Mouse (Mus musculus) urinary bladder, postnatal 0 days (tissue): ENCODE results near the gene Cwf19l1. TPM values are rescaled to one million over a fixed set of nuclear protein-coding genes. Genes with fewer than 3 reads are reported as not detected.

ENCODE experiments used
- polyA plus RNA-seq: library from polyadenylated mRNA; unstranded; fragments of >200 nt; fragmentation: Nextera tagmentation; extraction: Ambion mirVana; gene quantifications from 2 replicates; pipeline ENCODE4 v1.2.1, GENCODE M21; 2015

Cwf19l1 gene
- 12.0 and 15.1 TPM in 2 replicates for polyA plus RNA-seq

GRCm38 (mm10) chr19:44135072-44135959 is at the start of gene Cwf19l1:
Cwf19l1 (minus strand) TSS chr19:44135876.

GRCm38 (mm10) chr19:44145702-44146567 is 10.3 kb upstream of the Cwf19l1 start, which contains the start of gene Bloc1s2:
Bloc1s2 (minus strand) TSS chr19:44146446.

GRCm38 (mm10) chr19:44106831-44107660 is 28.6 kb downstream of the Cwf19l1 start, which contains the start of gene Chuk:
Chuk (minus strand) TSS chr19:44107480.

GRCm38 (mm10) chr19:44069121-44069913 is 66.4 kb downstream of the Cwf19l1 start, which contains the start of gene Erlin1:
Erlin1 (minus strand) TSS chr19:44069785.

Other genes starting within 250 kb of the Cwf19l1 start
- 15.4 and 16.3 TPM in 2 replicates for gene Dnmbp, start 195.7 kb downstream of the Cwf19l1 start, polyA plus RNA-seq
- gene Cpn1, start 149.3 kb downstream of the Cwf19l1 start, polyA plus RNA-seq: 0.12 and 0.25 TPM in 2 replicates
- 0.79 and 0.97 TPM in 2 replicates for gene Cyp2c23, start 106.7 kb downstream of the Cwf19l1 start, polyA plus RNA-seq
- gene Erlin1, start 66.1 kb downstream of the Cwf19l1 start, polyA plus RNA-seq: 25.5 and 28.9 TPM in 2 replicates
- 19.4 and 23.0 TPM in 2 replicates for gene Chuk, start 28.4 kb downstream of the Cwf19l1 start, polyA plus RNA-seq
- gene Bloc1s2, start 10.6 kb upstream of the Cwf19l1 start, polyA plus RNA-seq: 49.9 and 51.6 TPM in 2 replicates
- not detected in 2 replicates for gene Pkd2l1, start 56.6 kb upstream of the Cwf19l1 start, polyA plus RNA-seq
- gene Scd3, start 67.4 kb upstream of the Cwf19l1 start, polyA plus RNA-seq: not detected in 2 replicates
- gene Scd2, start 157.8 kb upstream of the Cwf19l1 start, polyA plus RNA-seq: 57.6 and 114 TPM in 2 replicates
- 0.51 and 0.97 TPM in 2 replicates for gene Scd4, start 197.2 kb upstream of the Cwf19l1 start, polyA plus RNA-seq